Mouse (Mus musculus): Measurements from ENCODE around the gene Rrp7a. TPM values are rescaled to one million over a fixed set of nuclear protein-coding genes. Genes with fewer than 3 reads are reported as not detected.
A peak's percentile ranks its signal among the peaks of the same experiment; 100 is the strongest.

Gene Rrp7a
- 66.9 and 76.5 TPM in 2 replicates for polyA plus RNA-seq (2016; fragmentation: Nextera tagmentation; extraction: Ambion mirVana)

GRCm38 (mm10) chr15:83122566-83123145 lies at the start of gene Rrp7a:
Gene Rrp7a (minus strand): TSS chr15:83122801.
- peaks cover 10% of the 10 kb centered on the region for H3K4me1 ChIP-seq
- H3K36me3 ChIP-seq = peaks cover 59% of the 10 kb centered on the region

DNA sequence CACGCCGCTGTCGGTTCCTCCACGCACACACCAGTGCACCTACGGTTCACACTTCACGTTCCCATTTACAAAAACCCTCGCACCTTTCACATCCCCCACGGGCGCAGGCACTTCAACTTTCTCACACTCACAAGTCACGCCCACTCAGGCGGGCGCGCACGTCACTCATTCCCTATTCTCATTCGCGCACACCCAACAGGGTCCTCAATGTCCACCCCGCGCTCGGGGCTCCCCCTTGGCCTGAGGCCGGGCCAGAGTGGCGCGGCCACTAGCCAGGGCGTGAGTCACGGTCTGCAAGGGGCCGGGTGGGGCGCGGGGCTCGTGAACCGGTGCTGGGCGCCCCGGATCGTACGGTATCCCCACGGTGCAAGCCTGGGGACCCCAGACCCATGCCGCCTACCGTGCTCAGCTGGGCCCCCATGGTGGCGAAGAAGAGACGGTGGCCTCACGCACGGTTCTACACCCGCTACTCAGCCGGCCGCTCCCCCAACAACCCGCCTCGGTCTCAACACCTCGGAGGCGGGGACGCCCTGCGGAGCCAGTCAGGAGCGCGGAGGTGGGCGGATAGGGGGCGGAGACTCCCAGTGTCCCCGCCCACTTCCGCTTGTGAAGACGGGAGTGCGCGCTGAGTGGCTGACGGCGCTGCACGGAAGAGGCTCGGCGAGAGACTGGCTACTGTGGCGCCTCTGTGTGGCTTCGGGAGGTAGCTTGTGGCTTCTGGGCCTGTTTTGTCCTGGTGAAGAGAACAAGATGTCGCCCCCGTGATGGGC lies 49.3 kb upstream of the Rrp7a start:
- H3K4me3 ChIP-seq = peak overlapping the region; percentile 89
- peak overlapping the region; percentile 90 for H3K27ac ChIP-seq
- peaks cover 34% of the 10 kb centered on the region for H3K4me1 ChIP-seq
- peak; percentile 98 for DNase-seq (ENCODE audit: low spot score)
- no peaks in the 10 kb centered on the region for H3K36me3 ChIP-seq
- H3K27me3 ChIP-seq (ENCODE audit: low read depth, poor library complexity, severe bottlenecking) = no peaks in the 10 kb centered on the region
- WGBS = 1% methylated on average over 67 of the region's 67 CpGs
- no peaks in the 10 kb centered on the region for H3K9me3 ChIP-seq (replicated peaks)

More at GRCm38 (mm10) chr15:83122566-83123145, at the start of gene Rrp7a:
- peak within 1 kb of the TSS; percentile 86 for H3K4me3 ChIP-seq
- H3K9me3 ChIP-seq (replicated peaks) = no peaks in the 10 kb centered on the region
- peak within 1 kb of the TSS; percentile 83 for H3K27ac ChIP-seq
- WGBS = 10% methylated on average over 32 of the region's 32 CpGs
- H3K27me3 ChIP-seq (ENCODE audit: low read depth, poor library complexity, severe bottlenecking) = no peaks in the 10 kb centered on the region
- DNase-seq (ENCODE audit: low spot score) = peak; percentile 92

DNA sequence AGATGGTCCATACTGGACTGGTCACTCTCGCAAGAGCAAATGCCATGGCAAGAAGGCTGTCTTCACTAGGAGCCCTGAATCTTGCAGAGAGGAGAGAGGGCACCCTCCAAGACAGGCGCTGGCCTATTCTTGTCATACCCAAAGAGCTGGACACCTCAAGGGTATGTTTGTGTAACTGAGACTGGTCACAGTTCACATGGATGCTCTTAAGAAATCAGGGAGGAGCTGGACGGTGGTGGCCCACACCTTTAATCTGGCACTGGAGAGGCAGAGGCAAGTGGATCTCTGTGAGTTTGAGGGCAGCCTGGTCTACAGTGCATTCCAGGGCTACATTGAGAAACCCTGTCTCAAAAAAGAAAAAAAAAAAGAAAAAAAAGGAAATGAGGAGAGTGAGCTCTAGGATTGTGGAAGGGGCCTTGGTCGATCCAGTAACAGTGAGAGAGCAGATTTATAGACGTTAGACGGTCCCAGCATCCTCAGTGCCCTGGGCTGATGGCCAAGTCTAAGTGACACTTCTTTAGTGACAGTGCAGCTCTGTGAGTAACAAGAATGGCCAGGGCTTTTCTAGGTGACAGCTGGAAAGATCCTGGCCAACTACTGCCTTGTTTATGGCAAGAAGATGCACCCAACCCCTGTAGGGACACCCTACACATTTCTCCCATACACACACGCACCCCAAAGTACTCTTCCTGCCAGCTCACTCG lies 48.5 kb upstream of the Rrp7a start:
- Histone ChIP-seq H3K9me3 (replicated peaks) (no peaks in the 10 kb centered on the region), H3K4me3 (peak overlapping the region; percentile 89), H3K36me3 (no peaks in the 10 kb centered on the region), H3K4me1 (peaks cover 34% of the 10 kb centered on the region), H3K27ac (peak overlapping the region; percentile 90), H3K27me3 (ENCODE audit: low read depth, poor library complexity, severe bottlenecking) (no peaks in the 10 kb centered on the region)
- 65% methylated on average over 8 of the region's 8 CpGs for WGBS
- no peak for DNase-seq (ENCODE audit: low spot score)

DNA sequence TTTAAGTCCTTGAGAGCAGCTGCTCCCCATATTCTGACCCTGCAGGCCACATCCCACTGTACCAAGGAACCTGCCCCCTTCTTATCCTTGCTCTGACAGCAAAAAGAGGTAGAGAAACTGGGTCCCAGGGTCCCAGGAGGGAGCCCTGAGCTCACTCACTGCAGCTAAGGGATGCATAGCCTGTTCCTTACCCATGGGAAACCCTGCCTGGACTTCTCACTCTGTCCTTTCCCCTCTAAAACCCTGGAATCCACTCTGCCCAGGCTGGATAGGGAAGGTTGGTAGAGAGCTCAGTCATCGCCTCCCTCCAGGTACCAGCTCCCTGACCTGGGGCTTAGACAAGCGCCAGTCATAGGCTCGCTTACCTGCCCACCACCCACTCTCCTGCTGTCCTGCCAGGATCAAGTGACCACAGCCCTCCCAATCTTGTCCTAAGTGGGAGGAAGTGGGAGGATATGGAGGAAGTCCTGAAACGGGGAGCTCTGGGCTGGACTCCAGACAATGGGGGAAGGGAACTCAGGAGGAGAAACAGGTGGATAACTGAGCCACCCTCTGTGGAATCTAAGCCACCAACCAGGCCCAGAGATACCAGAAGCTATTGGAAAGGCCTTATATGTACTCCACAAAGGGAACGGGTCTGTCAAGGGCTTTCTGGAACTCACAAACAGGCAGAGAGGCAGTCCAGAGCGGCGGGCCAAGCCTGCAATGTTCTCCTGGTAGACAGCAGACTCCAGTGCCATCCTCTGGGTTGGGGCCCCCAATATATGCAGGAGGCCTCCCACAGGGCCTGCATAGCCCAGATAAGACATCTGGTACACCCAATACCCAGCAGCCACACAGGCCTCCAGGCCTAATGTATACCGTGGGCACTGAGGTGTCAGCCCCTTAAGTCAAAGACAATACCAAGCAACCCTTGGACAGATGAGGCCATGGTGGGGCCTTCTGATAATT lies 47.4 kb upstream of the Rrp7a start:
- 91% methylated on average over 8 of the region's 8 CpGs for WGBS
- Histone ChIP-seq H3K27me3 (ENCODE audit: low read depth, poor library complexity, severe bottlenecking) (no peaks in the 10 kb centered on the region), H3K4me3 (0 out of 2 replicates have a peak overlapping the region, but pooled peaks have one; percentile 7), H3K27ac (peak overlapping the region; percentile 2; the same call in 1 of the 2 replicates), H3K4me1 (peaks cover 34% of the 10 kb centered on the region), H3K36me3 (peaks cover 7% of the 10 kb centered on the region), H3K9me3 (replicated peaks) (no peaks in the 10 kb centered on the region)
- no peak for DNase-seq (ENCODE audit: low spot score)

DNA sequence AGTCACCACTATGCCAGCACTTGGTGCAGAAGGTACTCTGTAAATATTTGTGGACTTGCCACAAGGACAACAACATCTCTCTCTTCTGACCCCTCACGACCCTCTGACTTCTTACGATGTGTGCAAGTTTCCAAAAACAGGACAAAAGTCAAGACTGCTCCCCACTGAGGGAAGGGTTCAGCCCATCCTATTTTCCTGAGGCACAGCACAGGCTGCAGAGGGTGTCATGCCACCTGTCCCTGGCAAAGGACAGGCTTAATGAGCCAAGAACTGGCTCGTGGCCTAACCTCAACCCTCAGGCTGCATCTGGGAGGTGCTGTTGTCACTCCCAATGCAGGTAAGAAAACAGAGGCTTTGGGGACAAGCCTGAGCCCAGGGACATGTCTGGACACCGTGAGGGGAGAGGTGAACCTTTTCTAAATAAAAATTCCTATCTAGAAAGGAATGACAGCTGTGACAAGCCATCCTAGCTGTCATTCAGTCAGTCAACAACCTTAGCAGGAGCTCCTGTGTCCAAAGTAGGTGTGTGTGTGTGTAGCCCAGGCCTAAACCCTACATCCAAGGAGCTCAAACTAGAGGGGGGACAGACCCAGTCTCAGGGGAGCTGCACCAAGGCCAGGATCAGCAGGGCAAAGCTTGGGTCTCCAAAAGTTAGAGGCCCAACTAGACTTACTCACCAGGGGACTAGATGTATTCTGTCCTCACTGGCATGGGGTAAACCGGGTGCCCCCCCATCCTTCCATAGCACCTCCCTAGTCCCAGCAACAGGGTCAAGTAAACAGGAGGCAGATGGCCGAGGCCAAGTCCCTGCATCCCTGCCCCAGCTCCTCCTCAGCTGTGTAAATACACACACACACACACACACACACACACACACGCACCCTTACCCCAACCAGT lies 46.5 kb upstream of the Rrp7a start:
- H3K36me3 ChIP-seq = peaks cover 12% of the 10 kb centered on the region
- H3K27ac ChIP-seq = no peak overlapping the region
- WGBS = 81% methylated on average over 7 of the region's 7 CpGs
- no peak overlapping the region for H3K4me3 ChIP-seq
- no peaks in the 10 kb centered on the region for H3K27me3 ChIP-seq (ENCODE audit: low read depth, poor library complexity, severe bottlenecking)
- no peaks in the 10 kb centered on the region for H3K9me3 ChIP-seq (replicated peaks)
- no peak for DNase-seq (ENCODE audit: low spot score)
- peaks cover 34% of the 10 kb centered on the region for H3K4me1 ChIP-seq

- peaks cover 12% of the 10 kb centered on the region for H3K36me3 ChIP-seq
- no peaks in the 10 kb centered on the region for H3K9me3 ChIP-seq (replicated peaks)
- peaks cover 34% of the 10 kb centered on the region for H3K4me1 ChIP-seq
- no peak overlapping the region for H3K4me3 ChIP-seq
- WGBS = 80% methylated on average over 3 of the region's 3 CpGs
- no peak for DNase-seq (ENCODE audit: low spot score)
- H3K27me3 ChIP-seq (ENCODE audit: low read depth, poor library complexity, severe bottlenecking) = no peaks in the 10 kb centered on the region
- H3K27ac ChIP-seq = no peak overlapping the region
Measured at GRCm38 (mm10) chr15:83168311-83168710, 45.7 kb upstream of the Rrp7a start.

DNA sequence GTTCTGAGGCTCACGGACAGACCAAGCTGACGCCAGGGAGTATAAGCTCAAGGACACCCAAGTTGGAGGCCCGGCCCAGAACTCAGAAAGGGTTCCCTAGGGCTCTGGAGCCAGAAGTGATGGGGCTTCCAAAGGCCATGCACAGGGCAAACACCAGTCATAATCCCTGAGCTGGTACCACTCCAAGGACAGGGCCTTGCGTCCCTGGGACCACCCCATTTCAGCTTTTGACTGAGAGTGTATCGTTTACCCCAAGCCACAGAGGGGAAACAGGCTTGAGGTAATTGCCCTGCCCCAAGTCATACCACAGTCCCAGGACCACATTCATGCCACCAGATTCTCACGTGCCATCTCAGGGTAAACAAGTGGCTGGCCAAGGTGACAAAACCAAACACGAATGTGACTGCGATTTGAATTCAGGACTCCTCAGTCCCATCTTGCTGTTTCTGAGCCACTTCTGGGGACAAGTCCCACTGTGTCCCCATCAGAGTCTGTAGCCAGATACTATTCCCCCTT lies 45.0 kb upstream of the Rrp7a start:
- no peaks in the 10 kb centered on the region for H3K27me3 ChIP-seq (ENCODE audit: low read depth, poor library complexity, severe bottlenecking)
- no peak overlapping the region for H3K4me3 ChIP-seq
- H3K27ac ChIP-seq = peak overlapping the region; percentile 27; the same call in 1 of the 2 replicates
- DNase-seq (ENCODE audit: low spot score) = no peak
- peaks cover 29% of the 10 kb centered on the region for H3K4me1 ChIP-seq
- WGBS = 89% methylated on average over 8 of the region's 8 CpGs
- no peaks in the 10 kb centered on the region for H3K9me3 ChIP-seq (replicated peaks)
- H3K36me3 ChIP-seq = peaks cover 18% of the 10 kb centered on the region

- DNase-seq (ENCODE audit: low spot score) = peak; percentile 53
- Histone ChIP-seq H3K9me3 (replicated peaks) (no peaks in the 10 kb centered on the region), H3K4me1 (peaks cover 24% of the 10 kb centered on the region), H3K27me3 (ENCODE audit: low read depth, poor library complexity, severe bottlenecking) (no peaks in the 10 kb centered on the region), H3K4me3 (no peak overlapping the region), H3K27ac (peak overlapping the region; percentile 27; the same call in 1 of the 2 replicates), H3K36me3 (peaks cover 23% of the 10 kb centered on the region)
- WGBS = 80% methylated on average over 5 of the region's 5 CpGs
Measured at GRCm38 (mm10) chr15:83167126-83167525, 44.5 kb upstream of the Rrp7a start.

GRCm38 (mm10) chr15:83166642-83167041 lies 44.0 kb upstream of the Rrp7a start:
- H3K4me1 ChIP-seq = peaks cover 21% of the 10 kb centered on the region
- no peak overlapping the region for H3K27ac ChIP-seq
- 96% methylated on average over 3 of the region's 3 CpGs for WGBS

GRCm38 (mm10) chr15:83165526-83166315 lies 43.1 kb upstream of the Rrp7a start:
- H3K4me1 ChIP-seq = peaks cover 16% of the 10 kb centered on the region
- H3K4me3 ChIP-seq = no peak overlapping the region
- H3K27ac ChIP-seq = no peak overlapping the region
- WGBS = 95% methylated on average over 13 of the region's 13 CpGs
- peaks cover 37% of the 10 kb centered on the region for H3K36me3 ChIP-seq
- no peaks in the 10 kb centered on the region for H3K27me3 ChIP-seq (ENCODE audit: low read depth, poor library complexity, severe bottlenecking)
- H3K9me3 ChIP-seq (replicated peaks) = no peaks in the 10 kb centered on the region
- DNase-seq (ENCODE audit: low spot score) = no peak

More at GRCm38 (mm10) chr15:83166642-83167041, 44.0 kb upstream of the Rrp7a start:
- no peaks in the 10 kb centered on the region for H3K27me3 ChIP-seq (ENCODE audit: low read depth, poor library complexity, severe bottlenecking)
- DNase-seq (ENCODE audit: low spot score) = no peak
- no peaks in the 10 kb centered on the region for H3K9me3 ChIP-seq (replicated peaks)
- H3K36me3 ChIP-seq = peaks cover 28% of the 10 kb centered on the region
- H3K4me3 ChIP-seq = no peak overlapping the region
